Mouse (Mus musculus) MEL (cell line): Measurements from ENCODE around the gene Rec8. TPM values are rescaled to one million over a fixed set of nuclear protein-coding genes. Genes with fewer than 3 reads are reported as not detected.

Experiments
- DNase-seq: peaks from one replicate; pipeline ENCODE4 v3.0.0; 2011; ENCODE audit warnings: low read depth, low spot score
- H3K27ac ChIP-seq: 2 replicates; pipeline ENCODE4 v1.5.1; 2012; ENCODE audit warnings: low read depth, mild to moderate bottlenecking, control low read depth, low read length, moderate library complexity; ENCODE audit not compliant: control insufficient read depth
- H3K27me3 ChIP-seq, 2 experiments: fragments of 150-350 bp in 1 of 2; sonication (generic) in 1 of 2; 2 replicates each; pipeline ENCODE4 v1.6.1; 2012; ENCODE audit warnings: low read length in 2 of 2, mild to moderate bottlenecking in 2 of 2, improper control_type of control experiment in 1 of 2, moderate library complexity in 1 of 2; ENCODE audit not compliant: insufficient read depth in 2 of 2, control insufficient read depth in 1 of 2
- H3K36me3 ChIP-seq, 2 experiments: 2 replicates each; pipeline ENCODE4 v1.6.1; 2012 to 2014; ENCODE audit warnings: low read length in 2 of 2, improper control_type of control experiment in 1 of 2, inconsistent platforms in 1 of 2, mild to moderate bottlenecking in 1 of 2; ENCODE audit not compliant: insufficient read depth in 2 of 2, control insufficient read depth in 1 of 2
- H3K4me1 ChIP-seq, 2 experiments: fragments of 150-350 bp in 1 of 2; sonication (generic) in 1 of 2; 2 replicates each; pipeline ENCODE4 v1.6.1; 2012; ENCODE audit warnings: low read length in 2 of 2, improper control_type of control experiment in 1 of 2, mild to moderate bottlenecking in 1 of 2; ENCODE audit not compliant: insufficient read depth in 2 of 2, control insufficient read depth in 1 of 2
- H3K4me3 ChIP-seq, 2 experiments: fragments of 150-350 bp in 1 of 2; sonication (generic) in 1 of 2; 2 replicates each; pipeline ENCODE4 v1.5.1; 2012; ENCODE audit warnings: low read depth in 2 of 2, low read length in 2 of 2, mild to moderate bottlenecking in 2 of 2, moderate library complexity in 2 of 2, control low read depth in 1 of 2, improper control_type of control experiment in 1 of 2; ENCODE audit not compliant: control insufficient read depth in 1 of 2, insufficient read depth in 1 of 2
- H3K79me2 ChIP-seq: 2 replicates; pipeline ENCODE4 v1.6.1; 2012; ENCODE audit warnings: mild to moderate bottlenecking, low read length, moderate library complexity; ENCODE audit not compliant: control insufficient read depth, poor library complexity, insufficient read depth
- H3K9ac ChIP-seq: 2 replicates; pipeline ENCODE4 v1.6.1; 2012; ENCODE audit warnings: low read depth, mild to moderate bottlenecking, control low read depth, low read length, moderate library complexity; ENCODE audit not compliant: control insufficient read depth, poor library complexity, severe bottlenecking
- H3K9me3 ChIP-seq: fragments of 150-350 bp; sonication (generic); replicated peaks from 2 replicates; pipeline ENCODE4 v1.6.1; 2012; ENCODE audit warnings: mild to moderate bottlenecking, low read length, improper control_type of control experiment, moderate library complexity; ENCODE audit not compliant: insufficient read depth
- CHD1 ChIP-seq: IDR thresholded peaks from 2 replicates; pipeline ENCODE4 v1.6.1; 2012; ENCODE audit warnings: low read depth, mild to moderate bottlenecking, inconsistent platforms, low read length, improper control_type of control experiment
- ELF1 ChIP-seq: IDR thresholded peaks from 2 replicates; pipeline ENCODE4 v1.6.1; 2014; ENCODE audit warnings: low read depth, mild to moderate bottlenecking, inconsistent platforms, low read length, improper control_type of control experiment, moderate library complexity
- ETS1 ChIP-seq: IDR thresholded peaks from 2 replicates; pipeline ENCODE4 v1.6.1; 2012; ENCODE audit warnings: low read depth, mild to moderate bottlenecking, inconsistent platforms, low read length, improper control_type of control experiment, moderate library complexity
- HCFC1 ChIP-seq: IDR thresholded peaks from 2 replicates; pipeline ENCODE4 v1.6.1; 2012; ENCODE audit warnings: low read depth, mild to moderate bottlenecking, inconsistent platforms, low read length, improper control_type of control experiment, moderate library complexity
- KAT2A ChIP-seq: conservative IDR thresholded peaks from 2 replicates; pipeline ENCODE4 v1.6.1; 2012; ENCODE audit warnings: low read depth, low read length, improper control_type of control experiment, inconsistent platforms
- MAX ChIP-seq: IDR thresholded peaks from 2 replicates; pipeline ENCODE4 v1.6.1; 2011; ENCODE audit warnings: low read length, improper control_type of control experiment
- MAZ ChIP-seq: IDR thresholded peaks from 2 replicates; pipeline ENCODE4 v1.6.1; 2012; ENCODE audit warnings: low read depth, mild to moderate bottlenecking, inconsistent platforms, low read length, improper control_type of control experiment
- MXI1 ChIP-seq: IDR thresholded peaks from 2 replicates; pipeline ENCODE4 v1.6.1; 2011; ENCODE audit warnings: mild to moderate bottlenecking, low read depth, low read length, improper control_type of control experiment
- MYB ChIP-seq: IDR thresholded peaks from 2 replicates; pipeline ENCODE4 v1.6.1; 2011; ENCODE audit warnings: mild to moderate bottlenecking, low read depth, low read length, improper control_type of control experiment
- MYC ChIP-seq: IDR thresholded peaks from 2 replicates; pipeline ENCODE4 v1.6.1; 2011; ENCODE audit warnings: low read depth, mild to moderate bottlenecking, low read length, improper control_type of control experiment, moderate library complexity
- NELFE ChIP-seq: IDR thresholded peaks from 2 replicates; pipeline ENCODE4 v1.6.1; 2011; ENCODE audit warnings: low read depth, low read length, improper control_type of control experiment
- POLR2A ChIP-seq, 2 experiments: IDR thresholded peaks; 2 replicates each; pipeline ENCODE4 v1.6.1; 2011 to 2012; ENCODE audit warnings: low read length in 2 of 2, mild to moderate bottlenecking in 2 of 2, control low read depth in 1 of 2, improper control_type of control experiment in 1 of 2, low read depth in 1 of 2, moderate library complexity in 1 of 2; ENCODE audit not compliant: control insufficient read depth in 1 of 2, insufficient read depth in 1 of 2, poor library complexity in 1 of 2
- POLR2AphosphoS2 ChIP-seq: IDR thresholded peaks from 2 replicates; pipeline ENCODE4 v1.6.1; 2011; ENCODE audit warnings: low read length, improper control_type of control experiment
- POLR2AphosphoS5 ChIP-seq: IDR thresholded peaks from 2 replicates; pipeline ENCODE4 v1.6.1; 2012; ENCODE audit warnings: low read depth, borderline replicate concordance, mild to moderate bottlenecking, inconsistent platforms, low read length, moderate library complexity, mixed read lengths
- SIN3A ChIP-seq: IDR thresholded peaks from 2 replicates; pipeline ENCODE4 v1.6.1; 2012; ENCODE audit warnings: low read length, improper control_type of control experiment, inconsistent platforms
- SMC3 ChIP-seq: IDR thresholded peaks from 2 replicates; pipeline ENCODE4 v1.6.1; 2011; ENCODE audit warnings: low read depth, low read length, improper control_type of control experiment
- TAL1 ChIP-seq: IDR thresholded peaks from 2 replicates; pipeline ENCODE4 v1.6.1; 2012; ENCODE audit warnings: mild to moderate bottlenecking, inconsistent platforms, low read length, moderate library complexity, mixed read lengths
- TBP ChIP-seq: IDR thresholded peaks from 2 replicates; pipeline ENCODE4 v1.8.0; 2011; ENCODE audit warnings: low read depth, low read length, improper control_type of control experiment
- UBTF ChIP-seq: IDR thresholded peaks from 2 replicates; pipeline ENCODE4 v1.6.1; 2012; ENCODE audit warnings: low read depth, mild to moderate bottlenecking, inconsistent platforms, low read length, improper control_type of control experiment, moderate library complexity, borderline replicate concordance; ENCODE audit not compliant: insufficient read depth
- ZC3H11A ChIP-seq: IDR thresholded peaks from 2 replicates; pipeline ENCODE4 v1.6.1; 2012; ENCODE audit warnings: low read depth, mild to moderate bottlenecking, inconsistent platforms, low read length, improper control_type of control experiment
- ZKSCAN1 ChIP-seq: IDR thresholded peaks from 2 replicates; pipeline ENCODE4 v1.6.1; 2012; ENCODE audit warnings: low read depth, mild to moderate bottlenecking, inconsistent platforms, low read length, improper control_type of control experiment, moderate library complexity
- ZMIZ1 ChIP-seq: IDR thresholded peaks from 2 replicates; pipeline ENCODE4 v1.6.1; 2012; ENCODE audit warnings: low read depth, mild to moderate bottlenecking, inconsistent platforms, low read length, improper control_type of control experiment, moderate library complexity
- polyA plus RNA-seq, 2 experiments: library from polyadenylated mRNA; stranded (reverse) in 1 of 2; unstranded in 1 of 2; fragments of >175 nt in 1 of 2; fragments of >200 nt in 1 of 2; gene quantifications; 2 replicates each; pipeline versions ENCODE4 v1.2.1 to v1.2.4; 2012; ENCODE audit warnings: low replicate concordance in 2 of 2, low read depth in 1 of 2; ENCODE audit not compliant: insufficient read length in 2 of 2, insufficient read depth in 1 of 2, missing spikeins in 1 of 2
- total RNA-seq: library from RNA; depleted of rRNA; stranded (reverse); fragments of 300-350 nt; gene quantifications from 2 replicates; pipeline ENCODE4 v1.2.3, GENCODE M21; 2012

The Rec8 gene
- total and polyA plus RNA-seq, 3 experiments, result 1.5 to 2.5 TPM; not detected in 1

- H3K79me2 ChIP-seq, result peaks cover 4% of the 10 kb centered on the region
- no peak overlapping the region for H3K4me3 ChIP-seq
- no peaks in the 10 kb centered on the region for H3K27me3 ChIP-seq
- H3K9me3 ChIP-seq, result no peaks in the 10 kb centered on the region
- no peak overlapping the region for H3K9ac ChIP-seq
- no peak overlapping the region for H3K27ac ChIP-seq
- H3K4me1 ChIP-seq, result peaks cover 3 to 11% of the 10 kb centered on the region in 2 experiments; a peak in 3 of 4 replicates
- no peak for DNase-seq
- TF ChIP-seq TAL1 (no peak), MXI1 (no peak), MAX (no peak), TBP (no peak), KAT2A (no peak)
- H3K36me3 ChIP-seq, result peaks cover 0 to 5% of the 10 kb centered on the region in 2 experiments; a peak in 2 of 4 replicates
Measured at GRCm38 (mm10) chr14:55576376-55576775, 41.5 kb upstream of the Rec8 start.

GRCm38 (mm10) chr14:55577871-55578667 lies 39.8 kb upstream of the Rec8 start, which contains the start of gene Psme1:
Psme1 (plus strand) TSS chr14:55578123.
- Histone ChIP-seq H3K9me3 (no peaks in the 10 kb centered on the region), H3K9ac (peak within 1 kb of the TSS; percentile 93)
- TF ChIP-seq TBP (peak; percentile 64; the same call in 1 of the 2 replicates), CHD1 (no peak), POLR2A (IDR thresholded peaks at IDR 0.05; ENCODE audit: control insufficient read depth in 1 of 2, insufficient read depth in 1 of 2, low read depth in 1 of 2, low read length in 2 of 2, poor library complexity in 1 of 2) (peak; percentile 53 to 80), MAZ (peak; percentile 84; the same call in 1 of the 2 replicates), SMC3 (no peak), POLR2AphosphoS2 (no peak), ZKSCAN1 (no peak), ZMIZ1 (peak; percentile 63; the same call in 1 of the 2 replicates), SIN3A (peak; percentile 53; the same call in 1 of the 2 replicates), ETS1 (0 out of 2 replicates have a peak, but pooled peaks have one; percentile 38), UBTF (0 out of 2 replicates have a peak, but pooled peaks have one; percentile 22), HCFC1 (peak; percentile 75), ELF1 (peak; percentile 70; the same call in 1 of the 2 replicates), POLR2AphosphoS5 (no peak), NELFE (peak; percentile 73), ZC3H11A (no peak), MYC (no peak), MXI1 (peak; percentile 60), MAX (no peak), MYB (no peak)
- TF ChIP-seq, all 39 proteins: peak for 11
- peak; percentile 91 for DNase-seq
- Histone ChIP-seq H3K79me2 (peaks cover 4% of the 10 kb centered on the region), H3K4me3 (peak within 1 kb of the TSS; percentile 88 to 93), H3K27me3 (no peaks in the 10 kb centered on the region), H3K4me1 (peaks cover 3 to 13% of the 10 kb centered on the region in 2 experiments; a peak in 3 of 4 replicates), H3K27ac (peak within 1 kb of the TSS; percentile 72), H3K36me3 (peaks cover 0 to 7% of the 10 kb centered on the region in 2 experiments; a peak in 2 of 4 replicates)
